Mouse (Mus musculus) liver, postnatal 0 days (tissue): ENCODE measurements around the gene Zfp12.

ENCODE experiments used
- CTCF ChIP-seq: sonication (generic); IDR thresholded peaks from 2 replicates; pipeline ENCODE4 v1.5.1; 2016; ENCODE audit warnings: antibody characterized with exemption, low read depth
- EP300 ChIP-seq: IDR thresholded peaks from 2 replicates; pipeline ENCODE4 v1.6.1; 2016; ENCODE audit warnings: antibody characterized with exemption, low read depth, mild to moderate bottlenecking

- TF ChIP-seq CTCF (no peak), EP300 (no peak)
These were observed 20.2 kb downstream of the Zfp12 start for GRCm38 (mm10) chr5:143255131-143255519.
